Mouse (Mus musculus): ENCODE data around the gene Polh. TPM values are rescaled to one million over a fixed set of nuclear protein-coding genes. Genes with fewer than 3 reads are reported as not detected.

Polh gene
- polyA plus RNA-seq, 1 experiment: 4.3 TPM

DNA sequence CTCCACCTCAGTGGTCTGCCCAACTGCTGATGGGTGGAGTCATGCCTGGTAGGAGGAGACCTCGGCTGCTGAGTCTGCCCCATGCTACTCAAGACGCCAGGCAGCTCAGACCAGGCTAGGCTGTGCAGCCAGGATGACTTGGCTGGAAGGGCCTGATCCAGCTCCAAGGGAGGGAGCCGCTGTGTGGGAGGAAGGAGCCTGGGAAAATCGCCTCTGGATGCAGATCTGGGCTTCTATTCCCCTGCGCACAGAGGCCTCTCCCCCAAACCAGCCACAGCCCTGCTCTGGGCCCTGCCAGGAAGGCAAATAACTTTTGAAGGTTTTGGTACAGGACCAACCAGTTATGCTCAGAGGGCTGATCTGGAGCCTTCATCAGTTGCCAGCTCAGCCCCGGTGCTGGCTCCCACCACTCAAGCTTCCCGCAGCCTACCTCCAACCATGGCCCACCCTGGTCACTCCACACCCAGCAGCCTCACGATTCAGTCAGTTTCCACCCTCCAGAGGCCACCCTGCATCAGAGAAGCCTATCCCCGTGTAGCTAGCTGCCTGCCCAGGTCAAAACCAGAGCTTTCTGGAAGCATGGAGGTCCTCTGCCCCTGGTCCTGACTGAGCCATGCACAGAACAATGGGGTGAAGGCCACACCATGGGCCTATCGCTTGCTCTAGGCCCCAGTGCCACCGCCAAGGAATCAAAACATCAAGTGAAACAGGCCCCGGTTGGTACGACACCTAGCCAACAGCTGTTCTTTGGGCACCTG is 72.5 kb downstream of the Polh start:
- no peak overlapping the region for H3K27ac ChIP-seq (replicated peaks; ENCODE audit: low read depth, low read length)

DNA sequence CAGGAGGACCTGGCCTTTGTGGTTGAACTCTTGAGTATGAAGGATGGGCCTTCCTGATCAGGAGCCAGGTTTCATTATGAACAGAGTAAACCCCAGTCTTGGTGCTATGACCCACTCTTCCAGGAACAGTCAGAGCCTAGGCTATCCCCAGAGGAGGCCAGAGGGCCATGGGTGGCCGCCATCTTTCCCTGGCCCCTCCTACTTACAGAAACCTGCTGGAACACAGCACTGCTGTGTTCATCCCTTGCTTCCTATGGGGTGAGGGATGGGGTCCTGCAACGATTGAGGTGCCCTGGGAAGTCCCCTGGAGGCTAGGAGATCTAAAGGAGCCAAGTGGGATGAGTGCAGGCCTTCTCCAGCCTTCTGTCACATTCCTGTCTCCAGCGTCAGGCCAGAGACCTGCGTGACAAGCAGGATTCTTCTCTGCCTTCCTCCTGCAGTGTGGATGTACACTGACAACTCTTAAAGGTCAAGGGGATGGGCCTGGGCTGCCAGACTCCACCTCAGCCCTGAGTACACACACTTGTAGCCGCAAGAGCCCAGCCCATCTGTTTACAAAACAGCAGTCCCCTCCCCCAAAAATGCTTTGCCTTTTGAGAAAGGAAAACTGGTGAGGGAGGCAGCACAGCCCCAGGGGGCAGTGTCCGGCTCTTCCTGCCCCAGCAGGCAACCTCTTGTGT is 74.5 kb downstream of the Polh start:
- Histone ChIP-seq H3K4me3 (ENCODE audit: insufficient read depth, low read depth, low read length) (no peak overlapping the region), H3K4me1 (ENCODE audit: control insufficient read depth, insufficient read depth, insufficient read length, low read length) (no peaks in the 10 kb centered on the region), H3K27ac (replicated peaks; ENCODE audit: low read depth, low read length) (no peak overlapping the region)

More for the DNA sequence above, 72.5 kb downstream of the Polh start:
- no peaks in the 10 kb centered on the region for H3K4me1 ChIP-seq (ENCODE audit: control insufficient read depth, insufficient read depth, insufficient read length, low read length)
- no peak overlapping the region for H3K4me3 ChIP-seq (ENCODE audit: insufficient read depth, low read depth, low read length)

DNA sequence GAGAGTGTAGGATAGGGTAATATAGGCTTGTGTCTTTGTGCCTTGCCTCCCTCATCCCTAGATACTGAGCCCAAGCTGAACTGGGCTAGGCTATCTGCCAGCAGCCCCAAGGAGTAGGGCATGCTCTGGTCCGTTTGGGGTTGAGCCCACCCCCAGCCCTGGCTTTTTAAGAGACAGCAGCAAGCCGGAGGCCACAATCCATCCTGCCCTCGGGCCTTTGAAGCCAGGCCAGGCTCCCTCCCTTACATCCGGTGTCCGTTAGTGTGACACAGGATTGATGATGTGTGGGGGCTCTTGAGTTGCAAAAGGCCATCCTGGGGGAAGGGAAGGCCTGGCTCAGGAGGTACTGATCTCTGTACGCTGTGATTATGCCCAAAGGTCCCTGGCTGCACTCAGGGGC is 75.8 kb downstream of the Polh start:
- Histone ChIP-seq H3K27ac (replicated peaks; ENCODE audit: low read depth, low read length) (no peak overlapping the region), H3K4me1 (ENCODE audit: control insufficient read depth, insufficient read depth, insufficient read length, low read length) (no peaks in the 10 kb centered on the region), H3K4me3 (ENCODE audit: insufficient read depth, low read depth, low read length) (no peak overlapping the region)

DNA sequence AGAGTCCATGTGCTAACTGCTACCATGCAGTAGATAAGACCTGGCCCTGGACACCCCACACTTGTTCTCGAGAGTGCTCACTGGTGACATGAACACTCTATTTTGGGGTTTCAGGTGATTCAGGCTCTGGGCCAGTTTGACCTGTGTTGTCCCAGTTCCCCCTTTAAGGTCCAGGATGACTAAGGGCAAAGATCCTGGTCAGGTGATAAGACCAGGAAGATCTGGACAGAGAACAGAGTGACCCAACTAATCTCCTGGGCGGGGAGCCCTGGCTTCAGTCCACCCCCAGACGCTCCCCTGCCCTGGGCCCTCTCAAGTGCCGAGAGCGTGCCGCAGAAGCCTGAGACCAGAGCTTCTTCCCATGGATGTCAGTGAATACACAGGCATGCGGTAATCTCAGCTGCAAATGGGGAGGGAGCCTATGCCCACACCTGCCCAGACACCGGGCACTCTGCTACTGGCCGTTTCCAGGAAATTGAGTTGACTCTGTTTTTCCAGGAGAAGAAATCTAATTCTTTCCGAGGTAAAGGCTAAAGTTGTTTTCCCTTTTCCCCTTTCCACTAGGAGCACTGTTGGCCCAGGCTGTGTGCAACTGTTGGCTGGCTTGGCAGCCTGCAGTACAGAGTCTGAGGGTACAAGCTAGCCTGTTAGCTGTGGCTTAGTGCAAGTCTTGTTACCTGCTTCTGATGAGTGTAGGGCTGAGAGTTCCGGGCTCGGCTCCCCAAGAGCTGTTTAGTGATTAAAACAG is 78.3 kb downstream of the Polh start:
- Histone ChIP-seq H3K27ac (replicated peaks; ENCODE audit: low read depth, low read length) (no peak overlapping the region), H3K4me3 (ENCODE audit: insufficient read depth, low read depth, low read length) (no peak overlapping the region), H3K4me1 (ENCODE audit: control insufficient read depth, insufficient read depth, insufficient read length, low read length) (no peaks in the 10 kb centered on the region)

DNA sequence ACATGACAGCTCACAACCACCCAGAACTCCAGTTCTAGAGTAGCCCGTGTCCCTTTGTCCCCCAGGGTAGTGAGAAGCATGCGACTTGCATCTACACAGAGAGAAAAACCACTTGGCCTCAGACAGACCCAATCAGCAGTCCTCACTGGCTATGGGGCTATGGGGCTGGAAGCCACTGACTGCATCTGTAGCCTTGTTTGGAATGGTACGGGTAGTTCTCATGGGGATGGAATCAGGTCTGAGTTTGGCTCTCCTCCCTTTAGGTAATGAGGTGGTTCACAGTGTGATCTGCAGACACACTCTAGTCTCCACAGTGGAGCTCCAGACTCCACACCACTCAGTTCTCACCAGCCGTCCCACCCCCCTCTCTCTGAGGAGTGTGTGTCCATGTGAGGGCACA is 79.2 kb downstream of the Polh start:
- H3K27ac ChIP-seq (replicated peaks; ENCODE audit: low read depth, low read length): no peak overlapping the region
- no peaks in the 10 kb centered on the region for H3K4me1 ChIP-seq (ENCODE audit: control insufficient read depth, insufficient read depth, insufficient read length, low read length)

DNA sequence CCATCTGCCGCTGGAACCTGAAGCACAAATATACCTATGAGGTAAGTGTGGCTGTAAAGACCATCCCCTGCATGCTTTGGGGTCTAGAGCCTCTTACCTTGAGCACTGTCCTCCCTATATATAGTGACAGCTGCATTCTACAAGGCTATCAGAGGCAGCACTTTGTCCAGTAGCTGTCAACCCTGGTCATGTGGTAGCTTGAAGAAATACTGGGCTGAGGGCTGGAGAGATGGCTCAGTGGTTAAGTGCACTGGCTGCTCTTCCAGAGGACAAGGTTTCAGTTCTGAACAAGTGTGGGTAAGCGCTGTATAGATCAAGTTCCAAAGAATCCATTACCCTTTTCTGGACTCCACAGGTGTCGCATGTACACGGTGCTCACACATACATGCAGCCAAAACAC is 79.7 kb downstream of the Polh start:
- Histone ChIP-seq H3K4me1 (ENCODE audit: control insufficient read depth, insufficient read depth, insufficient read length, low read length) (no peaks in the 10 kb centered on the region), H3K4me3 (ENCODE audit: insufficient read depth, low read depth, low read length) (no peak overlapping the region), H3K27ac (replicated peaks; ENCODE audit: low read depth, low read length) (no peak overlapping the region)

More for the DNA sequence above, 79.2 kb downstream of the Polh start:
- H3K4me3 ChIP-seq (ENCODE audit: insufficient read depth, low read depth, low read length): no peak overlapping the region

Other genes with a start within 250 kb of the Polh start
- gene Vegfa, start 170.3 kb downstream of the Polh start, polyA plus RNA-seq (2012; ENCODE audit: insufficient read depth, insufficient read length, missing spikeins): 189 and 214 TPM in 2 replicates
- gene Mrps18a, start 91.7 kb downstream of the Polh start, polyA plus RNA-seq (2012; ENCODE audit: insufficient read depth, insufficient read length, missing spikeins): 113 and 150 TPM in 2 replicates
- gene Rsph9, start 58.4 kb downstream of the Polh start, polyA plus RNA-seq (2012; ENCODE audit: insufficient read depth, insufficient read length, missing spikeins): 1.3 TPM in 1 of 2 replicates, not detected in the other
- 4.2 and 4.9 TPM in 2 replicates for gene Mad2l1bp, start 49.1 kb downstream of the Polh start, polyA plus RNA-seq (2012; ENCODE audit: insufficient read depth, insufficient read length, missing spikeins)
- 19.3 and 23.4 TPM in 2 replicates for gene Gtpbp2, start 41.6 kb downstream of the Polh start, polyA plus RNA-seq (2012; ENCODE audit: insufficient read depth, insufficient read length, missing spikeins)
- 8.5 and 9.2 TPM in 2 replicates for gene Xpo5, start 137 bp upstream of the Polh start, polyA plus RNA-seq (2012; ENCODE audit: insufficient read depth, insufficient read length, missing spikeins)
- gene Polr1c, start 45.4 kb upstream of the Polh start, polyA plus RNA-seq (2012; ENCODE audit: insufficient read depth, insufficient read length, missing spikeins): 19.9 and 29.9 TPM in 2 replicates
- gene Yipf3, start 45.4 kb upstream of the Polh start, polyA plus RNA-seq (2012; ENCODE audit: insufficient read depth, insufficient read length, missing spikeins): 63.4 and 66.1 TPM in 2 replicates
- not detected in 2 replicates for gene Lrrc73, start 50.9 kb upstream of the Polh start, polyA plus RNA-seq (2012; ENCODE audit: insufficient read depth, insufficient read length, missing spikeins)
- 8.6 and 13.5 TPM in 2 replicates for gene Tjap1, start 80.4 kb upstream of the Polh start, polyA plus RNA-seq (2012; ENCODE audit: insufficient read depth, insufficient read length, missing spikeins)
- gene Dlk2, start 94.8 kb upstream of the Polh start, polyA plus RNA-seq (2012; ENCODE audit: insufficient read depth, insufficient read length, missing spikeins): not detected in 2 replicates
- 2.7 and 3.5 TPM in 2 replicates for gene Abcc10, start 125.7 kb upstream of the Polh start, polyA plus RNA-seq (2012; ENCODE audit: insufficient read depth, insufficient read length, missing spikeins)
- gene Zfp318, start 181.1 kb upstream of the Polh start, polyA plus RNA-seq (2012; ENCODE audit: insufficient read depth, insufficient read length, missing spikeins): 8.0 and 12.4 TPM in 2 replicates
- not detected in 2 replicates for gene Crip3, start 226.3 kb upstream of the Polh start, polyA plus RNA-seq (2012; ENCODE audit: insufficient read depth, insufficient read length, missing spikeins)
- gene Slc22a7, start 235.8 kb upstream of the Polh start, polyA plus RNA-seq (2012; ENCODE audit: insufficient read depth, insufficient read length, missing spikeins): not detected in 2 replicates